Mouse (Mus musculus) lung, adult 2 months (tissue): ENCODE data around the gene Pfkl.

ENCODE experiments used
- CTCF ChIP-seq: fragments of 200-500 bp; IDR thresholded peaks from 2 replicates; pipeline ENCODE4 v1.5.1; 2011; ENCODE audit warnings: mild to moderate bottlenecking, low read length, control low read depth; ENCODE audit not compliant: insufficient read depth
- POLR2A ChIP-seq: fragments of 200-500 bp; IDR thresholded peaks from 2 replicates; pipeline ENCODE4 v1.6.1; 2011; ENCODE audit warnings: low read depth, mild to moderate bottlenecking, control low read depth, low read length, borderline replicate concordance; ENCODE audit errors: extremely low read depth

GRCm38 (mm10) chr10:78029080-78029479, 19.2 kb upstream of the Pfkl start:
- TF ChIP-seq POLR2A (no peak), CTCF (no peak)
